Mouse (Mus musculus): Measurements from ENCODE around the gene Kcnn3. TPM values are rescaled to one million over a fixed set of nuclear protein-coding genes. Genes with fewer than 3 reads are reported as not detected.

Gene Kcnn3
- total RNA-seq, 2 experiments from 2014 or later, result 2.7 to 3.8 TPM

DNA sequence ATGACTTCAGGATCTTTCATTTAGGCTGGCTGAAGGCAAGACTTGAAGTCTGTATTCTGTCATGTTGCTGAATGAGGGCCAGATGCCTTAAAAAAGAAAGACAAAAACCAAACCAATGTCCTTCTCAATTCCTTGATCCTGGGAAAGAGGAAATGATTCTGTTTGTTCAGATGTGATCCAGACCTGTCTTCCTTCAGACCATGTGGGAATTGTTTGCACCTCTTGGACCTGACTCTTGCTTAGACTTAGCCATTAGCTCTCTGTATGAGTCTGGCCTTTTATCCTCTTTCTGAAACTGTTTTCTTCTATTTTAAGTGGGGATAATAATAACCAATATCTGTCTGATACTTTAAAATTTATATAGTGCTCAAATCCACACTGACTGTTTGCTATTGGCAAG, 138.5 kb downstream of the Kcnn3 start:
- no peak for DNase-seq (ENCODE audit: low spot score in 2 of 2)

DNA sequence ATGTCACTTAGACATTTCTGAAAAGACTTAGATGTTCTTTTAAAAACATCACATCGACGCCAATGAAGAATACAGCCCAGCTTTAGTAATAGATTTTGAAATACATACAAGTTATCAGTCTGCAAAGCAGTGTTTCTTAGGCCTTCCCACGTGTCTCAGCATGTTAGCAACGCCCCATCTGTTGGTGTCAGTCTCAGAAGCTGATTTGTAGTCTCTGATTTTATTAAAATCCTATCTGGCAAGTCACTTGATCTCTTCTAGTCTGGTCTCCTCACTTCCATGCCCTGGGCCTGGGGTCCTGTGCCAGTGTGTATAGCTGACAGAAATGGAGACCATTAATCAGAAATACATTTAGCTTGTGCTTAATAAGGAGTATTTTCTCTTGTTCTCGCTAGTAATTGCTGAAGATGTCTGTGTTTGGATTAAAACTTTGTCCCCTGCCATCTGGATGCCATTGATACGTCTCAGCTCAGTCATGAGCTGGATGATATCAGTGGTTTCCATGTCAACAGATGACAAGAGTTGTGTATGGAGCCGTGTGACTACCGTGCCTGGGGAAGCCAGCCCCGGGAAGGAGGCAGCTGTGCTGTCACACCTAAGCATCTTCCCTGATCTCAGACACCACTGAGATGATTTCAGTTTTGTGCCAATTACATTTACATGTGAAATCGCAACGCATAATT, 140.1 kb downstream of the Kcnn3 start:
- DNase-seq (ENCODE audit: low spot score in 2 of 2), result no peak

DNA sequence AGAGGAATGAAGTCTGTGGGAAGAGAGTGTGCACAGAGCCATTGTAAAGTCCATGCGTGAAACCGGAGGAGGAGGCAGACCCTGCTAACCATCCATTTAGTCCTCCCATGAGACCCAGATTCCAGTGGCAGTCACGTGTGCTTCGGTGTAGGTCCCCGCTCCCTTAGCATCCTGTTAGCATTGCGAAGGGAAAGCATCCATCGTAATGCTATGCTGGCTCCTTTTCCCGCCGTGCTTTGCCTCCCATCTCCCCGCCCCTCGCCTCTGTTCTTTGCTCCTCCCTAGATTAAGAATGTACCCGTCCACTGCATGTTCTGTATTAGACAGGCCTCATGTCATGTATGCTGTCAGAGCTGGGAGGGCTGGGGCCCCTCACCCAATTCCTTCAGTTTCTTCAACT, 144.8 kb downstream of the Kcnn3 start:
- DNase-seq (ENCODE audit: low spot score in 2 of 2), result no peak

DNA sequence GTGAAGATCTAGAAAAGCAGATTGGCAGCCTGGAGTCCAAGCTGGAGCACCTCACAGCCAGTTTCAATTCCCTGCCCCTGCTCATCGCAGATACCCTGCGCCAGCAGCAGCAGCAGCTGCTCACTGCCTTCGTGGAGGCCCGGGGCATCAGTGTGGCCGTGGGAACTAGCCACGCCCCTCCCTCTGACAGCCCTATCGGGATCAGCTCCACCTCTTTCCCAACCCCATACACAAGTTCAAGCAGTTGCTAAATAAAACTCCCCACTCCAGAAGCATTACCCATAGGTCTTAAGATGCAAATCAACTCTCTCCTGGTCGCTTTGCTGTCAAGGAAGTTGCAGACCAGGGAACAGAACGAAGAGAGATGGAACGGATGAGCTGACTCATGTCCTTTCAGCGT, 147.2 kb downstream of the Kcnn3 start:
- DNase-seq (ENCODE audit: low spot score in 2 of 2), result no peak

DNA sequence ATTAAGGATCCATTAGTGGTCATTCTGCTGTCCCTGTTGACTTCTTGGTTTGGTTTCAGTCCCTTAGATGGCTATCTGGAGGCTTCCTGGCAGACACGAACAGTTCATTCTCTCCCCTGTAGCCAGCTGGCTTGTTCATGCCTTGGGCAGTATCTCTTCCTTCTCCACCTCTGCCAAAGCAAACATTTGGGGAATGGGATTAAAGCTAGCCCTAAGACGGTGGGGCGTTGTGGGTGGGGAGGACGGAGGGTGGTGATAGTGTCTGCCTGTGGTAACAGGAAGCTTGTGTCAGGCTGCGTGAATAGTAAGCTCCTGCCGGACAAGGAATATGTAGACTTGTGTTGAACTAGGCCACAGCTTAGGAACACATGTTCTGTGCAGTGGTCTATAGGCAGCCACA, 151.4 kb downstream of the Kcnn3 start:
- DNase-seq (ENCODE audit: low spot score in 2 of 2), result no peak

DNA sequence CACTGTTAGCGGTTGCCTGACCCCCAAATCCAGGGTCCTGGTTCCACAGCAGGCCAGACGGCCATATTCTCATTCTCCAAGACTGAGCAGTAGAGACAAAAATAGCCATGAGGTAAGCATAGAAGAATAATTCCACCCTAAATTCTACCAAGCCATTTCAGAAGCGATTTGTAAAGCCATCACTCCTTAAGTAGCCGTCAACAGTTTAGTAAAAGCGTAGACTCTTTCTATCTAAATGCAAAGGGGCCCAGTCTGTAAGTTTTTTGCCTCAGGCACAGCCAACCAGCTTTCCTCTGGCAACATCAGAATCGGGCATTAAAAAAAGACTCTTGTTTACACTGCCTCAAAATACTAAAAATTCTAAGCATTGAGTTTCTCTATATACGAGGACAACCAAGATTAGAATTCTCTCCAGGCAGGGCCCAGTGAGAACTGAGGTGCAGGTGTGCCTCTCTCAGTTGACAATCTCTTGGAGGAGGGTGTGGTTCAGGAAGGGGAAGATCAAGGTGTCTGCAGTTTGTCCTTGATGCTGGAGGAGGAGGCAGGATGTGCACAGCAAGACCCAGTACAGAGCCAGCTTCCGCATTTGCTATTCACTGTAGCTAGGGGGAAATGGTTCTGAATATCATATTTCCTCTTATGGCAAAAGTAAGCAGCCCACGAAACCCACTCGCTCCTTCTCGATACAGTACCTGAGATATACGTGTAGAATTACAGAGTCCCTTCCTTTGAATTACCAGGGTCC, 152.8 kb downstream of the Kcnn3 start:
- DNase-seq (ENCODE audit: low spot score in 2 of 2), result no peak

DNA sequence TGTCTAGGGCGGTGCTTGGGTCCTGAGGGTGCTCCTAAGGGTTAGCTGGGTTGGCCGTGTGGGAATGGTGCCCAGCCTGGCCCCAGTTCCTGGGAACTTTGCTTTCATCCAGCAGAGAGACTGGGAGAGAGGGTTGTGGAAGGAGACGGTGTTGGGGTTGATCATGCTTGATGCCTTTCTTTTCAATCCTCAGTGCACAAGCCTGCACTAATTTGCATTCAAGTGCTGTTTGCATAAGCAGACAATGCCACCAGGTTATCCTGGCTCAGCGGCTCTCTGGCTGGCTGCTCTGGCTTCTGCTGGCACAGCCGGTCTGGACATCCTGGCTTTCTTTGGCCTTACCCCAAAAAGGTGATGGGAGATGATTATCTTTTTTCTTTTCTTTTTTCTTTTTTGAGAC, 157.7 kb downstream of the Kcnn3 start:
- DNase-seq (ENCODE audit: low spot score in 2 of 2), result no peak

DNA sequence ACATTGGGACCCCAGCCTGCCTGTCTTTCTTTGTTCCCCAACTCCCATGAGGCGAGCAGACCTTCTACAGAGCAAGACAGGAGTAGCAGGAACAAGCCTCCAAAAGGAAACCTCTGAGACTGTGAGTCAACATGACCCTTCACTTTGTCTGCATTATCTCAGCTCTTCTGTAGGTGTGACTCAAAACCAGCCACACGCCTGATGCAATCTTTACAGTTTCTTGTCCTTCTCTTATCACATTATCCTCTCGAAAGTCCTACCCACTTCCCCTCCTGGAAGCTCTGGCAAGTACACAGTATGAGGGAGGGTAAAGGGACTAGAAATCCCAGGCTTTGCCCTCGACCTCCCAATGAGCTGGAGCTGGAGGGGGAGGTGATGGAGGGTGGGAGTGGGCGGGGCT, 166.1 kb downstream of the Kcnn3 start:
- no peak for DNase-seq (ENCODE audit: low spot score in 2 of 2)

DNA sequence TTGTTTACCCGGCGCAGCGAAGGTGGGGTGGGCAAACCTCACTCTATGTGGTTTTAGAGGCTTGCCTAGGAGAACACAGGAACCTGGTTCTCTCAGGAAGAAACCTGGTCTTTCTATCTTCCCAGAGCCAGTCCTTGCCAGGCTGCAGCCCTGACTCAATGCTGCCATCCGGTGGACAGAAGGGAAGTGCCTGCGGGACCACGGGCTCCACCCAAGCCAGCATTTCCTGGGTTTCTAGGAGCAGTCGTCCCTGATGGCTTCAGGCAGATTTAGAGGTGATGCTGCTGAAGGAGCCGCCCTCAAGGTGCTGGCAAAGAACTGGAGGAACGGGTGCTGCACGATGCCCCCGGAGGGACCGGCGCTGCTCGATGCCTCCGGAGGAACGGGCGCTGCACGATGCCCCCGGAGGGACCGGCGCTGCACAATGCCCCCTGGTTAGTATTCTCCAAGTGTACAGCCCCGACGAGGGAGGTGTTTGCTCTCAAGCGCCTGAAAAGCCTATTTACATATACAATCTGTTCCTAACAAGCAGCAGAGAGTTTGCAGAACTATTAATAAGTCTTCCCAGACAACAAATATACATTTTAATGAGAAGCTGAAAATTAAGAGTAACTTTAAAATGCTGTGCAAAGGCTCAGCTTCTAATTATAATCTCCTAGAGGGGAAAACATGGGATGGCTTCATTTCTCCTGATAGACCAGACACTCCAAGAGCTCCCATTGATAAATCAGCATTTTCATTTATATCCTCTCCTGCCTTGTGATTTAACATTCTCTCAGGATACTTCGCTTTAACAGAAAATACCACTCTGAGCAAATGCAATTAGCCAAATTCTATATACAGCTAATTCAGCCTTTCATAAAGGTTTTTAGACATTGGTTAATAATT, 169.0 kb downstream of the Kcnn3 start:
- peak; percentile 83 to 84 for DNase-seq (ENCODE audit: low spot score in 2 of 2)

DNA sequence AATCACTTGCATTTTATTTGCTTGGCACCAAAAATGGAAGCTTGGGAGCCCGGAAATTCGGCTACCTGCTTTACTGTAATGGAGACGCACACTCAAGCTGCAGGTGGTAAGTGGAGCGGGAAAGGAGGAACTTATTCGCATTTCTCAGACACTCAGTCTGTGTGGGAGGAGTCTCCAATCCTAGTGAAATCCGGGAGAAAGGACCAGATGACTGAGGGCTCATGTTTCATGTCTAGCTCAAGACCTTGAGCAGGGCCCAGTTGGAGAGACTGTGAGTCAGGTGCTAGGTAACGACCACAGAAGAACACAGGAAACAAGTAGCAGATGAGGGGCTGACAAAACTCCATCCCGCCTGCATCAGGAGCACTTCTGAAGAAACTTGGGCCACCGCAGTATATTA, 171.8 kb downstream of the Kcnn3 start:
- no peak for DNase-seq (ENCODE audit: low spot score in 2 of 2)

DNA sequence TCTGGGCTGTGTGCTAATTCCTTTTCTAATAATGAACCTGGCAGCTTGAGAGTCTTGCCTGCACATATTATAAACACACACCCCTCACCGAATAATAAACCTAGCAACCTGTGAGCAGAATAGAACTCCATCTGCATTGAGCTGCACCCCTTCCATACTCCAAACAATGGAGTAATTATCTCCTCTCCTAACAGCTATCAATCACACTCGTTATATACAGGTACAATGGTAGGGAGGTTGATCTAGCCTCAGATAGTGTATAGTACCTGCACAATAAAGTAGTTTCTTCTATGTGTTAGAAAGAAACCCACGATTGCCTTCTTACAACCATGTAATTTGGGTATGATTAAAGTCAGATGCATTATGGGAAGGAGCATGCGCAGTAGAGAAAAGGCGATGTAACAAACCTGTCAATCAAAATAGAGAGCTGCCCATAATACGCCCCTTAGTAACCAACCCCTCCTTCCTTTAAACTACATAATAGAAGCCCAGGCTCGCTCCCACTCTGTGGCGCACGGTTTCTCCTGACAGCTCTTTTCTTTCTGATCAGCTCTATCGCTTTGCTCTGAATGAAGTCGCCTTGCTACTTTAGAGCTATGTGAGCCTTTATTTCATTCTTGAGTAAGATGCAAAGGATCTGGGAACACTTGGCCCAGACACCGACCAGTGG, 176.3 kb downstream of the Kcnn3 start:
- no peak for DNase-seq (ENCODE audit: low spot score in 2 of 2)

DNA sequence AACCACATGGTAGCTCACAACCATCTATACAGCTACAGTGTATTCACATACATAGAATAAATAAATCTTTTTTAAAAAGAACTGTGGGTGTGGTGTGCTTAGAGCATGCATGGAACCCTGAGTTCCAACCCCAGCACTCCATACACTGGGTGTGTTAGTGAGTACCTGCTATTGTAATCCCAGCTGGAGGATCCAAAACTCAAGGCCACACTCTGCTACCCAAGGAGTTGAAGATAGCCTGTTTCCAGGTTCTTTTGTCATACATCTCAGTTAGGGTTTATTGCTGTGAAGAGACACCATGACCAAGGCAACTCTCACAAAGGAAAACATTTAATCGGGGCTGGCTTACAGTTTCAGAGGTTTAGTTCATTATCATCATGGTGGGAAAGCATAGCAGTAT, 179.0 kb downstream of the Kcnn3 start:
- DNase-seq (ENCODE audit: low spot score in 2 of 2), result no peak

DNA sequence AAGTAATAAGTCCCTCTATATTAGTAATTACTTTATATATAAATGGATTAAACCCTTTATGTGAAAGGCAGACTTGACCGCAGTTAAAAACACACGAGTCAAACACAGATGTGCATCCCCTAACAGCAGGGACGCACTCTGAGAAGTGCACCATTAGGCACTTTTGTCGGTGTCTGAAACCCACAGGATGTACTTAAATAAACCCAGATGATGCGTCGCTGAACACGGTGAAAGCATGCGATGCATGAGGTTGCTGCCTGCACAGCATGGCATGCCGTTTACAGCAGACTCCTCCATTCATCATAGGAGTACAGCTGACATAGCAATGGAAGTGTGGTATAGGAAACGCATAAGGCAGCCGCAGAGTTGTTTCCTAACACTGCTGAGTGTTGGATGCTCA, 180.5 kb downstream of the Kcnn3 start:
- DNase-seq (ENCODE audit: low spot score in 2 of 2), result no peak

DNA sequence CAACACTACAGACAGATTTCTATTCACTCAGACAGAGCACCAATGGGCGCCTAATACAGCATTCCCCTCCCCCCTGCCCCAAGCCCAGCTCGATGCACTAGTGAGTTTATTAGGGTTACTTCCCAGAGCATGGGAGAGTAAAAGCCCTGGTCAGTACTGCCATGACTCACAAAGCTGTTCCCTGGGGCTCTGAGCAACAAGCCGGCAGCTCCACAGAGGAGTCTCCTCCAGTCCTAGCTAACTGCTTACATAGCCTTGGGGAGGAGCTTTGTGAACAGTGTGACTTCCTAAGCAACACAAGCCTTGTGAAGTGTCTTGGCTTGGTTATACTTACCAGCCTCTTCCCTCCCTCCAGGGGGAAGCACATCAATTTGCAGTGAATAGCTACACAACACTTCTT, 183.6 kb downstream of the Kcnn3 start:
- no peak for DNase-seq (ENCODE audit: low spot score in 2 of 2)

DNA sequence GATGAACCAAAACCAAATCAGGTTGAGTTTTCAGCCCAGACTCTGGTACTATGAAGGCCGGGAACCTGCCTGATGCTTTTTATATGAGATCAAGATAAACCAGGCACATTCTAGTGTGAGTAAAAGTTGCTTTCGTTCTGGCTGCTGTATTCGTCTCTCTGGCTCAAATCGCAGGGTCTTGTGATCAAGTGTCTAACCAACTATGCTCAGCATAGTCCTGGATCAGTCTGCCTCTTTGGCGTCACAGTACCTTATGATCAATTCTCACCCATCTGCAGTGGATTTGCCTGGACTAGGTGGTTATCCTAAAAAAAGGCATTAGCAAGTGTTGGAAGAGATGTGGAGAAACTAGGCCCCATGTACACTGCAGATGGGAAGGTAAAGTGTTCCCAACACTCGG, 184.1 kb downstream of the Kcnn3 start:
- DNase-seq (ENCODE audit: low spot score in 2 of 2), result no peak

DNA sequence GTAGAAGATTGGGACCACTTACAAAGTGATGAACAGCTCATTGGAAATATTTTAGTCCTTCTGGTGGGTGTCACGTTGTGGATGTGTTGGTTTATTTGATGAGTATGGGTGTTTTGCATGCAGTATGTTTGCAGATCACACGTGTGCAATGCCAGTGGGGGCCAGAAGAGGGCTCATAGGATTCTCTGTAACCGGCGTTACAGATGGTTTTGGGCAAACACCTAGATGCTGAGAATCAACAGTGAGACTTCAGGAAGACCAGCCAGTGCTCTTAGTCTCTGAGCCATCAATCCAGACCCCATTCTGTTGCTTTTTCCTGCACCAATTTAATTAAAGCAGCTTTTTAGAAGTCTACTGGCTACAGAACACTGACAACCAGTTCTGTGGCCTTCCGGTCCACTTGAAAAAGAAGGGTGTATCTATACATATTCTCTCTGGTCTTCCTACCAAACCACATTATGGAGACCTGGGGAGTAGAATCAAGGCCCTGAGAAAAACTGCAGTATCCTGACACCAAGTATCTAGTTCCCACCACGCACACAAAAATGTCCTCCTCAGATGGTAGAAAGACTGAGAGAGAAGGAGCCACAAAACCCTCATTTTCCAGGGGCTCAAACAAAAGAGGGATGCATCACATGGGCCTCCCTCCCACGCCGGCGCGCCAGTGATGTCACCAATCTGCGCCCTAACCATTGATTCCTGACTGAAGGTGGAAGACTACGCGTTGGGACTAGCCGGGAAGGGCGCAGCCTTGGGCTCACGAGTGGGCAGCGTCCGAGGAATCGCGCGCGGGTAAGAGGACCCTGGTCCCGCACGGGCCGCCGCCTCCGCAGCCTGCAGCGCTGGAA, 194.6 kb downstream of the Kcnn3 start, which contains the start of gene Adar:
Gene Adar, plus strand, starts transcription at position 664 of the 848 bp plus-strand sequence.
- peak; percentile 72 to 76 for DNase-seq (ENCODE audit: low spot score in 2 of 2)

DNA sequence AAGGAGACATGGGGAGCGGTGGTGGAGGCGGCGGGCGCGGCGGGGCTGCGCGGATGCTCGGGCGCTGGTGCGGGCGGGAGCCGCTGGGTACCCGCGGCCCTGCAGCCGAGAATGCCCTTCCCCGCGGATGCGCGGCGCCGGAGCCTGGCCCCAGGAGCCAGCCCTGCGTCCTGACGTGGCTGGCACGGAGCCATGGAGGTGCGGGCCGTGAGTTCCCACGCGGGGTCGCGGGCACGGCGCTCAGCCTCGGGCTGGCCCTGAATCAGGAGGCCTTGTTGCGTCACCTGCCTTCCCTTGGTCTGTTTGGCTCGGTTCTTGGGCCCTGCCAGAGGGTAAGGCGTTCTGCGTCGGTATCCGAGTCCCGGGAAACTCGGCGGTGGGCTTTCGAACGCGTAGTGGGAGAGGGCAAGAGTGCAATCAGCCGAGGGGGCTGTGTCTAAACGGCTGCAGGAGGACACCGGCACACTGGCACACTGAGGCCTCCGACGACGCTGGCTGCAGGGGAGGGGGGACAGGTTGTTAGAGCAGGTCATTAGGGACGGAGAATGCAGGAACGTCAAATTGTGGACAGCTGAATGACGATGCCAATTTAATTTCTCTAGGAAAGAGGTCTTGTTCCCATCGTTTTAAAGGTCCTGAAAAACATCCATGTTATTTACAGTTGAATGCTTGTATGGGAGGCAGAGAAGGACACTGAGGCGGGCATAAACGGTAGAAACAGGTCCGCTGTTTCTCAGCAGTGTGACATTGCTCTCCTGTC, 195.4 kb downstream of the Kcnn3 start:
- DNase-seq (ENCODE audit: low spot score in 2 of 2), result peak in 1 of 2 experiments; percentile 49

DNA sequence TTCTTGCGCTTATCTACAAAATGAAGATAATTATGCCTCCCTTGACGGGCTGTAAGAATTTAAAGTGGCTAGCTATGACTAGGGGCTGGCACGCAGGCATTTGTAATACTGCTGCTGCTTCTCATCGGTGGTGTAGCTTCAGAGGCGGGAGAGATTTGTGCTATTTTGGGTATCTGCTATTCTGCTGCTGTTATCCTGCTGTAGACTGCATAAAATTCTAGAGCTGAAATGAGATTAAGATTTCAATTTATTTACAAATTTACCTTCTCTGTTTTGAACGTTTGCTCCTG, 195.9 kb downstream of the Kcnn3 start:
- DNase-seq (ENCODE audit: low spot score in 2 of 2), result no peak

DNA sequence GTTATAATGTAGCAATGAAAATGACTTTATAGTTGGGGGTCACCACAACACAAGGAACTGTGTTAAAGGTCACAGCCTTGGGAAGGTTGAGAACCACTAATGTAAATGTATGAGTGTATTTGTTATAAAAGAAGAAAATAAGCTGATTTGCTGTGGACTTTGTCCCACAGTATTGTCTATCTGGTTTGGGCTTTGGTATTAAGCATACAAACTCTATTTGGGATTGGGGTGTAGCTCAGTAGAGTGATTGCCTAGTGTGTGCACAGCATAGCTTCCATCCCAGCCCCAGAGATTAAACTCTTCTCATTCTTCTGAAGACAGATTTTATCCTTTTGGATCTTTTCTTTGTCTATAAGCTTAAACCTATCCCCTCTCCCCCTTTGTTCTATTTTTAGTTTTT, 202.1 kb downstream of the Kcnn3 start:
- DNase-seq (ENCODE audit: low spot score in 2 of 2), result no peak
